Mouse (Mus musculus): ENCODE measurements around the gene Adamtsl1. TPM values are rescaled to one million over a fixed set of nuclear protein-coding genes. Genes with fewer than 3 reads are reported as not detected.
A peak's percentile ranks its signal among the peaks of the same experiment; 100 is the strongest.

Gene Adamtsl1
- polyA plus RNA-seq, 1 experiment = 6.3 TPM

DNA sequence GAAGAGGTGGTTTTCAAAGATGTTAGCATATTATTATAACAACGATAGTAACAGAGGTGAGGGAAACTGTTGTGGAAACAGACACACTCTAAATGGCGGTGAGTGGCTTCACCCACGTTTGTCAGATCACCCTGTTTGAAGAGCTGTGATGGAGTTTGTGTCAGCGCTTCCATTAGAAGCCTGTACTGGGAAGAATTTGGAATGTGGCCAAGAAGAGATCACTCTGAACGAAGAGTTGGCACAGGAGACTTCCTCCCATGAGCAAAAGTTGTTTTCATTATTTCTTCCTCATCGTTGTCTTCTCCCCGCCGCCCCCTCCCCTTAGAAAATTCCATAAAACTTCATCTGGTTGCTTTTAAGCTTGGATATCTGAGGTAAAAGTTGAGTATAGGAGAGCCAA, 340.5 kb downstream of the Adamtsl1 start:
- DNase-seq (ENCODE audit: low read depth) = peak; percentile 63
- TF ChIP-seq CTCF (IDR thresholded peaks at IDR 0.05; ENCODE audit: borderline replicate concordance, extremely low read depth, insufficient read depth, insufficient read length) (no peak), POLR2A (IDR thresholded peaks at IDR 0.05; ENCODE audit: borderline replicate concordance, extremely low read depth, insufficient read depth, insufficient read length, poor library complexity, severe bottlenecking) (no peak)

DNA sequence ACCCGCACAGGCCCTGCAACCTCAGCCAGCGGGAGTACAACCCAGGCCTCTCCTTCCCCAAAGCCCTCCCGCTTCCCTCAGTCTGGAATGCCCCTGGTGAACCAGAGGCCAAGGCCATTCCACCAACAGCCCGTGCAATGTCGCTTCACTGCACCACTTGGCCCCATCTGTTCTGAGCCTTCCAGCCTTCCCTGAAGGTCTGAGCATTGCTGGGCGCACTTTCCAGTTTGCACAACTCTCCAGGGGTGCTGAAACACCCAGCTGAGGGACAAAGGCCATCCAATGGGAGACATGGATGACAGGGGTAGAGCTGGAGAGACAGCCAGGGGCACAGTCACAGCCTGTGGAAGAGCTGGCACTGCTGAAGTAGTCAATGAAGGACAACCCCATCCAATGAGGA, 365.4 kb downstream of the Adamtsl1 start:
- TF ChIP-seq CTCF (IDR thresholded peaks at IDR 0.05; ENCODE audit: borderline replicate concordance, extremely low read depth, insufficient read depth, insufficient read length) (no peak), POLR2A (IDR thresholded peaks at IDR 0.05; ENCODE audit: borderline replicate concordance, extremely low read depth, insufficient read depth, insufficient read length, poor library complexity, severe bottlenecking) (no peak)
- no peak for DNase-seq (ENCODE audit: low read depth)

DNA sequence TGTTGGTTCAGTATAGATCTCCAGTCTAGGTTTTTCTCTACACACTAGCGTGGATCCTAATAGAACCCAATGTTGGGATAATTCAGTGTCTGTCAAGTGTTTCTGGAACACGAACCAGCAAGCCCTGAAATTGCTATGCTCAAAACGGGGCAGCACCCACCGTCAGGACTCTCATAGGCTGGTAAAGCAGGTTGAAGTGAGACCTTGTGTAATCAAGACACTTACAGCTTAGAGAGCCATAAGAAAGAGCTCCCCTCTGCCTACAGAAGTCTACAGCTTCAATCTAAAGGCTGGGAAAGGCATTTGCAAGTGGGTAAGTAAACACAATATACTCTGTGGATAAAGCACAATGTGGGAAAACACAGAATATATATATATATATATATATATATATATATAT, 367.3 kb downstream of the Adamtsl1 start:
- TF ChIP-seq CTCF (IDR thresholded peaks at IDR 0.05; ENCODE audit: borderline replicate concordance, extremely low read depth, insufficient read depth, insufficient read length) (no peak), POLR2A (IDR thresholded peaks at IDR 0.05; ENCODE audit: borderline replicate concordance, extremely low read depth, insufficient read depth, insufficient read length, poor library complexity, severe bottlenecking) (no peak)
- no peak for DNase-seq (ENCODE audit: low read depth)

DNA sequence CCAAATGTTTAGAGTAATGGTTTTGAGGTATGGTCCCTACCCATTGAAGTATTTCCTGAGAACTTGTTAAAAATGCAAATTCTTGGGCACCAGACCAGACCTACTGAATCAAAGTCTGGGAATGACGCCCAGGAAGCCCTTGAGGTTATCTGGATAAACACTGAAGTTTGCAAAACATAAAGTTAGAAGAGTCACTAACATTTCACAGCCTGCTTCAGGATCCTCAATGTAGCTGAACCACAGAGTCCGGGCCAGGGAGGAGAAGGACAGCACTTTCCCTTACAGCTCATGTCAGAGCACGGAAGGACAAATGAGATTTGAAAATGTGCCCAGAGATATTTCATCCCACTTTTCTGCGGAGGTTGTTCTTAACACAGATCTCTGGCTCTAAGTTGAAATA, 370.1 kb downstream of the Adamtsl1 start:
- TF ChIP-seq CTCF (IDR thresholded peaks at IDR 0.05; ENCODE audit: borderline replicate concordance, extremely low read depth, insufficient read depth, insufficient read length) (no peak), POLR2A (IDR thresholded peaks at IDR 0.05; ENCODE audit: borderline replicate concordance, extremely low read depth, insufficient read depth, insufficient read length, poor library complexity, severe bottlenecking) (no peak)

DNA sequence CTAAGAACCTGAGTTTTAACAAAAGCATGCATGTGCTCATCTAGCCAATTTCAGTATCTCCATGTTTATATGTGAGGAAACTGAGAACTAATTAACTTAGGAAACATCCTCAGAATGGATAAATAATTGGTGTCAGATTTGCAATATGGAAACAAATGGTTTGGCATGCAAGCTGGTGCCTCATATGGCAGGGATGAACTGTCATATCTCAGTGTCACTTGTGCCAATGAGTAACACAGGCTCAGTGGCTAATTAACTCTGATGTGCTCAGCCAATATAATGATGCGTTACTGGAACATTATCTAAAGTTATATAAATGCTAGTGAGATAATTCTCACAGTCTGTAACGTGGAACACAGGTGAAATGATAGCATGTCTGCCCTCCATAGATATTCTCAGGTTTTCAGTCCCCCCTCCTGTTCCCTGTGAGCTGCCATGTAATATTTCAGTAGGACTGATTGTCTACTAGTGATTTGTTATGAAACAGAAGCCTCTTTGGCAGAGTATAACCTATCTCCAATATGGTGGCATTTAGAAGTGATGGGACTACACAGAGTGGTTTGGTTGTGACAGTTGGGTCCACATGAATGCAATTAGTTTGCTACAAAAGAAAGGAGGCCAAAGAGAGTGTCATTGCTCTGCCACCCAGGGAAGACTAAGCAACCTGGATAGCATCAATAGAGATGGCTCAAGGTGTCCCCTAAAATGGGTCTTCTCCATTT, 376.1 kb downstream of the Adamtsl1 start:
- no peak for TF ChIP-seq POLR2A (IDR thresholded peaks at IDR 0.05; ENCODE audit: borderline replicate concordance, extremely low read depth, insufficient read depth, insufficient read length, poor library complexity, severe bottlenecking)
- TF ChIP-seq CTCF (IDR thresholded peaks at IDR 0.05; ENCODE audit: borderline replicate concordance, extremely low read depth, insufficient read depth, insufficient read length) = no peak
- DNase-seq (ENCODE audit: low read depth) = peak; percentile 80

More for the DNA sequence above, 370.1 kb downstream of the Adamtsl1 start:
- peak; percentile 22 for DNase-seq (ENCODE audit: low read depth)

DNA sequence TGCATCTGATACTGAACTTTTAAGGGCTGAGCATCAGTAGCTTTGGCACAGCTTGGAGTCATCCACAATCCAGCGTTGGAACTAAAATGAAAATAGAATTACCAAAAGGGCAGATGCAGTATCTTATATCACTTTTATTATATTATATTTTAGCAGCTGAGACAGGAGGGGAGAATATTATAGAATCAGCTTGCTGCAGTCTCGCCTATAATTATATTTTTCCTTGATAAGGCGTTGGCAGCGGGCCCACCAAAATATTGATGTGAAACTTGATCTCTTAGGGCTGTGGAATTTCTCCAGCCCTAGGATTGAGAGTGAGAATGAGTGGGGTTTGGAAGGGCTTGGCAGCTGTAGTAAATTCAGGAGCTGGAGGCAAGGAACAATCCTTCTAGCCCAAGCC, 387.3 kb downstream of the Adamtsl1 start:
- DNase-seq (ENCODE audit: low read depth) = no peak
- TF ChIP-seq CTCF (IDR thresholded peaks at IDR 0.05; ENCODE audit: borderline replicate concordance, extremely low read depth, insufficient read depth, insufficient read length) = no peak
- no peak for TF ChIP-seq POLR2A (IDR thresholded peaks at IDR 0.05; ENCODE audit: borderline replicate concordance, extremely low read depth, insufficient read depth, insufficient read length, poor library complexity, severe bottlenecking)

DNA sequence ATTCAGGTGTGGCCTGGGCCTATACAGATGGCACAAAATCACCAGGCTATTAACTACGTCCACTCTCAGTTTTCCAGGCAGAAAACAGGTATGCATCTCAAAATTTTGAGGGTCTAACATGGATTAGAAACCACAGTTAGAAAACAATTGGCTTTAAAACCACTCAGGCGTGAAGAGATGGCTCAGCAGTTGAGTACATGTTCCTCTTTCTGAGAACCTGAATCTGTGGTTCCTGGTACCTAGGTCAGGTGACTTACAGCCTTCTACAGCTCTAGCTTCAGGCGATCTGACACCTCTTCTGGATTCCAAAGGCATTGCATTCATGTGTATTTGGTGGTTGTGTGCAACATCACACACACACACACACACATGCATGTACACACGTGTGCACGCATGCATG, 390.2 kb downstream of the Adamtsl1 start:
- TF ChIP-seq CTCF (IDR thresholded peaks at IDR 0.05; ENCODE audit: borderline replicate concordance, extremely low read depth, insufficient read depth, insufficient read length) = no peak
- TF ChIP-seq POLR2A (IDR thresholded peaks at IDR 0.05; ENCODE audit: borderline replicate concordance, extremely low read depth, insufficient read depth, insufficient read length, poor library complexity, severe bottlenecking) = no peak
- DNase-seq (ENCODE audit: low read depth) = no peak

DNA sequence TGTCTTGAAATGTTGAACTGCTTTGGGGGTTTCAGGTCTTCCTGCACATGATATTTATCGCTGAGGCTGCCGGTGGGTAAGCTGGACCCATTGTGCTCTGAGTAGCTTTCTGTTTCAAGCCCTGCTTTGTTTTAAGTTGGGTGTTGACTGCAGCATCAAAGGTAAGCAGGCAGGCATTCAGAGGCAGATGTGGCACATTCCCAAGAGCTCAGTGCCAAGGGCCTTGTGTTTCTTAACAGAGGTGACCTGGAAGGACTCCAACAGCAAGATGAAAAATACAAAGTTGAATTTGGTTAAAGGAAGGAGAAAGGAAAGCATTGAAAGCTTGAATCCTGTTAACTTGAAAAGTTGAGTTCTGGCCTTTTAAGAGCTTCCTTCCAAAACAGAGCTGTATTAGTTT, 402.1 kb downstream of the Adamtsl1 start:
- TF ChIP-seq POLR2A (IDR thresholded peaks at IDR 0.05; ENCODE audit: borderline replicate concordance, extremely low read depth, insufficient read depth, insufficient read length, poor library complexity, severe bottlenecking) (no peak), CTCF (IDR thresholded peaks at IDR 0.05; ENCODE audit: borderline replicate concordance, extremely low read depth, insufficient read depth, insufficient read length) (no peak)
- peak; percentile 76 for DNase-seq (ENCODE audit: low read depth)

DNA sequence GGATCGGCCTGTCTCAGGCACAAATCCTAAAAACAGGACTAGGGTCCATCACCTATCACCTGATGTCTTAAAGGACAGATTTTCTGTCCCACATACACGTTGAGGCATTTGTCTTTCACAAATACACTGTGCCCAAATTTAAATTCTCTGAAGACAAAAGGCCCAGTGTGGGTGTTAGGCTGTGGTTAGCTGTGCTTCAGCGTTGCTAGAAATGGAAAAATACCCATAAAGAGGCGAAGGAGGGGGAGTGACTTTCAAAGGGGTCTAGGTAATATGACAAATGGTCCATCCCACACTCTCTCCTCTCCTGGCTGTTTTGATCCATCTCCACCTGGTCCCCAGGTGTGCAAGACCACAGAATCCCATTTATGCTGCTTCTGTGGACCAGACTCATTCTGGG, 404.4 kb downstream of the Adamtsl1 start:
- TF ChIP-seq POLR2A (IDR thresholded peaks at IDR 0.05; ENCODE audit: borderline replicate concordance, extremely low read depth, insufficient read depth, insufficient read length, poor library complexity, severe bottlenecking) = no peak
- no peak for TF ChIP-seq CTCF (IDR thresholded peaks at IDR 0.05; ENCODE audit: borderline replicate concordance, extremely low read depth, insufficient read depth, insufficient read length)
- no peak for DNase-seq (ENCODE audit: low read depth)

DNA sequence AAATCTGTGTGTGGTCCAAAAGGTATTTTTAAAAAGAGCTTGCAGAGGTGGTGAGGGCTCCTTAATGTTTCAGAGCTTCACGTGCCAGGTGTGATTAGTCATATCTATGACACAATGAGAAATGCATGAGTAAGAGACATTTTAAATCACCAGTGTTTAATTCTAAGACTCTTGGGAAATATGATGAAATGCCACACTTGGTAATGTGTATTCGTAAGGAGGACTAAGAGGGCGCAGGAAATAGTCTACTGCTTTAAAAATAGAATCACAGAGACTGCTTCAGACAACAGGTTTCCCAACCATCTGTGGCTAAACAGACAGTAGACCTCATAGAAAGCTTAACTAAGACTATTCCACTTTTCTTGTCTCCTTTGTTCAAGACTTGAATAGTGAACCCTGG, 406.5 kb downstream of the Adamtsl1 start:
- TF ChIP-seq CTCF (IDR thresholded peaks at IDR 0.05; ENCODE audit: borderline replicate concordance, extremely low read depth, insufficient read depth, insufficient read length) (no peak), POLR2A (IDR thresholded peaks at IDR 0.05; ENCODE audit: borderline replicate concordance, extremely low read depth, insufficient read depth, insufficient read length, poor library complexity, severe bottlenecking) (no peak)
- no peak for DNase-seq (ENCODE audit: low read depth)

DNA sequence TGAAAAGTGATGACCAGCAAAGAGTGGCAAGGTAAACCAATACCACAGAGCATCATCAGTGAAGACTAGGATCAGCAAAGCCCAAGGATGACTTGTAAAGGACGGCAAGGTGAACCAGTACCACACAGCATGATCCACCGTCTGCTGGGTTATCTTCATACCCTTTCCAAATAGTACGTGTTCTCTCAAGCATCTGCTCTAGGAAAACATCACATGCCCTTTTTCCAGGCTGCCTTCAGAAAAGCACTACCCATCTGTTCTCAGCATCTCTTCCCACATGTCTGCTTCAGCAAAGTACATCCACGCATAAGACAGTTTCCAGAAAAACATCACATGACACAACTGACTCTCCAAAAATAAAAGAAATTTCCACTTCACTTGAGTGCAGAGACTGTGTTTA, 408.8 kb downstream of the Adamtsl1 start:
- TF ChIP-seq POLR2A (IDR thresholded peaks at IDR 0.05; ENCODE audit: borderline replicate concordance, extremely low read depth, insufficient read depth, insufficient read length, poor library complexity, severe bottlenecking) = no peak
- no peak for TF ChIP-seq CTCF (IDR thresholded peaks at IDR 0.05; ENCODE audit: borderline replicate concordance, extremely low read depth, insufficient read depth, insufficient read length)
- peak; percentile 28 for DNase-seq (ENCODE audit: low read depth)

DNA sequence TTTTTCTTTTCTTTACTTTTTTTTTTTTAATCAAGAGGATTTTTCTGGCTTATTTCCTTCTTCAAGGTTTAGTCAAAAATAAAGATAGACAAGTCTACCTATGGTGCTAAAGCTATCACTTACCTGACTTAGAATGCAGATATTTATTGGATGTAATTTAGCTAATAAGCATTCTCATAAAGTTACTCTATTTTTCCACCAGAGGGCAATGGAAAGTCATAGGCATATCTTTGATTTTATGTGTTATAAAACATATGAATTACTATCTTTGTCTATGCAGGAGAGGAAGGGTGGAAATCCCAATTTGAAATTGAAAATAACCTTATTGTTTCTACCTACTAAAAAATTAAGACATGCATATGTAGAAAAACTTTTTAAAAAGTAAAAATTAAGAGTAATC, 418.2 kb downstream of the Adamtsl1 start:
- TF ChIP-seq POLR2A (IDR thresholded peaks at IDR 0.05; ENCODE audit: borderline replicate concordance, extremely low read depth, insufficient read depth, insufficient read length, poor library complexity, severe bottlenecking) (no peak), CTCF (IDR thresholded peaks at IDR 0.05; ENCODE audit: borderline replicate concordance, extremely low read depth, insufficient read depth, insufficient read length) (no peak)
- peak; percentile 10 for DNase-seq (ENCODE audit: low read depth)

Measured in brain, embryonic 14.5 days (tissue).